In genomic region chr6:56049104-56049503, GRCm38 (mm10) we compare ENCODE assay signal across 8 mouse cellular contexts. TPM values are rescaled to one million over a fixed set of nuclear protein-coding genes. Genes with fewer than 3 reads are reported as not detected.
A peak's percentile ranks its signal among the peaks of the same experiment; 100 is the strongest.
DNase-seq lines count a peak whose midpoint lies in the region; ATAC-seq and TF ChIP-seq lines count a peak whose summit lies in the region.

No protein-coding gene starts in this region.

- H3K27me3 ChIP-seq in kidney, adult 2 months (replicated peaks; ENCODE audit: control insufficient read depth, insufficient read depth, low read length), result no peaks in the 10 kb centered on the region
- H3K27me3 ChIP-seq in kidney, embryonic 14.5 days (ENCODE audit: control insufficient read depth, insufficient read depth, low read length), result no peaks in the 10 kb centered on the region
- no peaks in the 10 kb centered on the region for H3K27me3 ChIP-seq in CH12.LX (replicated peaks)
- H3K27me3 ChIP-seq in forebrain, postnatal 0 days (ENCODE audit: insufficient read depth, low read length), result no peaks in the 10 kb centered on the region
- H3K27me3 ChIP-seq in midbrain, embryonic 15.5 days (replicated peaks), result no peaks in the 10 kb centered on the region

- no peaks in the 10 kb centered on the region for H3K4me1 ChIP-seq in kidney, adult 2 months (ENCODE audit: control insufficient read depth, insufficient read depth, low read length)
- H3K4me1 ChIP-seq in kidney, embryonic 14.5 days (ENCODE audit: control insufficient read depth, insufficient read depth, low read length), result no peaks in the 10 kb centered on the region
- H3K4me1 ChIP-seq in CH12.LX (ENCODE audit: control insufficient read depth in 1 of 2, insufficient read depth in 2 of 2), result peaks cover 2 to 9% of the 10 kb centered on the region in 2 experiments; a peak in 3 of 4 replicates
- no peaks in the 10 kb centered on the region for H3K4me1 ChIP-seq in forebrain, postnatal 0 days (ENCODE audit: insufficient read depth)
- peaks cover 3% of the 10 kb centered on the region; the same call in 1 of the 2 replicates for H3K4me1 ChIP-seq in midbrain, embryonic 15.5 days

- no peak for ATAC-seq in kidney, embryonic 14.5 days (ENCODE audit: low FRiP score, low TSS enrichment)
- ATAC-seq in forebrain, postnatal 0 days, result peak; percentile 85
- peak; percentile 78 for ATAC-seq in midbrain, embryonic 15.5 days (replicated peaks)

- dilution Hi-C loops in CH12.LX (cut with MboI; ENCODE audit: extremely low pct_ligation_motif_present, extremely low pct_unique_long_range_greater_than_20kb, low sequenced_read_pairs), result no loop called here

- no peak overlapping the region for H3K4me3 ChIP-seq in kidney, adult 2 months (ENCODE audit: insufficient read depth, low read depth, low read length)
- no peak overlapping the region for H3K4me3 ChIP-seq in kidney, embryonic 14.5 days (ENCODE audit: low read length)
- no peak overlapping the region for H3K4me3 ChIP-seq in CH12.LX (replicated peaks in 1 of 3; ENCODE audit: low read depth in 2 of 3, low read length in 2 of 3, poor library complexity in 1 of 3)
- H3K4me3 ChIP-seq in forebrain, postnatal 0 days (ENCODE audit: low read depth, low read length), result no peak overlapping the region
- no peak overlapping the region for H3K4me3 ChIP-seq in midbrain, embryonic 15.5 days

- TF ChIP-seq POLR2A in kidney, adult 2 months (IDR thresholded peaks at IDR 0.05; ENCODE audit: low read depth, low read length), result no peak
- TF ChIP-seq POLR2A in CH12.LX (IDR thresholded peaks at IDR 0.05; ENCODE audit: low read depth, low read length), result no peak
- TF ChIP-seq POLR2A in brain, embryonic 14.5 days (IDR thresholded peaks at IDR 0.05; ENCODE audit: borderline replicate concordance, extremely low read depth, insufficient read depth, insufficient read length, poor library complexity, severe bottlenecking), result no peak

- no peak for TF ChIP-seq EP300 in CH12.LX (IDR thresholded peaks at IDR 0.05; ENCODE audit: low read length)

- no peak for TF ChIP-seq CTCF in kidney, adult 2 months (conservative IDR thresholded peaks at IDR 0.05; ENCODE audit: insufficient read depth, insufficient read length, low read depth, low read length)
- TF ChIP-seq CTCF in CH12.LX (conservative IDR thresholded peaks at IDR 0.05 in 1 of 2, IDR thresholded peaks at IDR 0.05 in 1 of 2; ENCODE audit: low read depth in 2 of 2, low read length in 2 of 2), result peak; percentile 54 to 78
- peak; percentile 61; the same call in 1 of the 2 replicates for TF ChIP-seq CTCF in brain, embryonic 14.5 days (IDR thresholded peaks at IDR 0.05; ENCODE audit: borderline replicate concordance, extremely low read depth, insufficient read depth, insufficient read length)
- TF ChIP-seq CTCF in forebrain, postnatal 0 days (IDR thresholded peaks at IDR 0.05; ENCODE audit: low read depth), result peak; percentile 87

- H3K9ac ChIP-seq in kidney, embryonic 14.5 days (ENCODE audit: low read depth, low read length), result no peak overlapping the region
- H3K9ac ChIP-seq in CH12.LX (ENCODE audit: insufficient read depth, low read depth), result no peak overlapping the region
- no peak overlapping the region for H3K9ac ChIP-seq in forebrain, postnatal 0 days
- H3K9ac ChIP-seq in midbrain, embryonic 15.5 days, result no peak overlapping the region

- TF ChIP-seq RAD21 in CH12.LX (IDR thresholded peaks at IDR 0.05; ENCODE audit: low read depth, low read length), result peak; percentile 76

- H3K36me3 ChIP-seq in kidney, adult 2 months (ENCODE audit: control insufficient read depth, insufficient read depth, low read length), result no peaks in the 10 kb centered on the region
- no peaks in the 10 kb centered on the region for H3K36me3 ChIP-seq in kidney, embryonic 14.5 days (ENCODE audit: control insufficient read depth, insufficient read depth, low read length)
- no peaks in the 10 kb centered on the region for H3K36me3 ChIP-seq in CH12.LX (replicated peaks in 1 of 2; ENCODE audit: control insufficient read depth in 1 of 2, insufficient read depth in 1 of 2, low read length in 1 of 2)
- no peaks in the 10 kb centered on the region for H3K36me3 ChIP-seq in forebrain, postnatal 0 days (ENCODE audit: insufficient read depth)
- no peaks in the 10 kb centered on the region for H3K36me3 ChIP-seq in midbrain, embryonic 15.5 days (replicated peaks)

- no peak overlapping the region for H3K27ac ChIP-seq in kidney, adult 2 months (ENCODE audit: insufficient read depth, low read depth, low read length)
- H3K27ac ChIP-seq in kidney, embryonic 14.5 days (ENCODE audit: low read depth, low read length), result no peak overlapping the region
- no peak overlapping the region for H3K27ac ChIP-seq in CH12.LX (ENCODE audit: insufficient read depth, low read depth)
- 0 out of 2 replicates have a peak overlapping the region, but pooled peaks have one; percentile 21 for H3K27ac ChIP-seq in forebrain, postnatal 0 days (ENCODE audit: low read depth, low read length)
- no peak overlapping the region for H3K27ac ChIP-seq in midbrain, embryonic 15.5 days

- no peaks in the 10 kb centered on the region for H3K9me3 ChIP-seq in kidney, embryonic 14.5 days (ENCODE audit: control insufficient read depth, low read length)
- H3K9me3 ChIP-seq in CH12.LX (replicated peaks; ENCODE audit: low read length), result no peaks in the 10 kb centered on the region
- no peaks in the 10 kb centered on the region for H3K9me3 ChIP-seq in forebrain, postnatal 0 days (ENCODE audit: low read length)
- no peaks in the 10 kb centered on the region for H3K9me3 ChIP-seq in midbrain, embryonic 15.5 days

- H3K79me2 ChIP-seq in CH12.LX (replicated peaks; ENCODE audit: control insufficient read depth, extremely low read depth, insufficient read depth, poor library complexity, severe bottlenecking), result no peaks in the 10 kb centered on the region

- in situ Hi-C loops in CH12.LX (cut with MboI; ENCODE audit: low pct_ligation_motif_present, low pct_unique_long_range_greater_than_20kb, low sequenced_read_pairs), result no loop called here

- peak; percentile 25 for DNase-seq in kidney, adult 2 months
- DNase-seq in CH12.LX (ENCODE audit: extremely low read depth), result peak; percentile 42
- DNase-seq in brain, embryonic 14.5 days (ENCODE audit: low read depth), result peak; percentile 84
- DNase-seq in forebrain, postnatal 0 days, result peak; percentile 85
- no peak for DNase-seq in gastrocnemius, adult 8-10 months (ENCODE audit: low spot score in 2 of 2)
- DNase-seq in right cerebral cortex, postnatal 36 days (ENCODE audit: low spot score in 2 of 2), result no peak

- 29% methylated on average over 4 of the region's 4 CpGs for WGBS in kidney, adult 2 months
- WGBS in kidney, embryonic 14.5 days, result 38% methylated on average over 4 of the region's 4 CpGs
- 23% methylated on average over 4 of the region's 4 CpGs for WGBS in forebrain, postnatal 0 days
- 34% methylated on average over 4 of the region's 4 CpGs for WGBS in midbrain, embryonic 15.5 days

- H3K4me2 ChIP-seq in kidney, embryonic 14.5 days (replicated peaks; ENCODE audit: low read depth, low read length), result no peak overlapping the region
- H3K4me2 ChIP-seq in CH12.LX (ENCODE audit: insufficient read depth, low read depth, poor library complexity, severe bottlenecking), result peak overlapping the region; percentile 2; the same call in 1 of the 2 replicates
- H3K4me2 ChIP-seq in forebrain, postnatal 0 days (ENCODE audit: low read depth), result no peak overlapping the region
- H3K4me2 ChIP-seq in midbrain, embryonic 15.5 days, result no peak overlapping the region

TF ChIP-seq in CH12.LX, 34 proteins besides CTCF, POLR2A, EP300 and RAD21:
- no peak for TF ChIP-seq ELF1 (IDR thresholded peaks at IDR 0.05; ENCODE audit: low read depth, low read length)
- no peak for TF ChIP-seq MXI1 (IDR thresholded peaks at IDR 0.05; ENCODE audit: low read depth, low read length)
- TF ChIP-seq SMC3 (IDR thresholded peaks at IDR 0.05; ENCODE audit: low read depth, low read length), result peak; percentile 56
- TF ChIP-seq USF1 (IDR thresholded peaks at IDR 0.05; ENCODE audit: low read depth, low read length), result no peak
- no peak for TF ChIP-seq MAZ (IDR thresholded peaks at IDR 0.05; ENCODE audit: low read depth, low read length)
- no peak for TF ChIP-seq MEF2A (IDR thresholded peaks at IDR 0.05; ENCODE audit: borderline replicate concordance, low read depth, low read length)
- TF ChIP-seq ZKSCAN1 (IDR thresholded peaks at IDR 0.05; ENCODE audit: borderline replicate concordance, low read depth, low read length), result no peak
TF ChIP-seq in CH12.LX: peak in this region for 1.

RNA-seq across cellular contexts. Expression of gene Ppp1r17, which starts 31.8 kb away (rescaled TPM):
- not detected in 2 replicates for polyA plus RNA-seq in kidney, adult 2 months (2012; rRNA removed)
- polyA plus RNA-seq in kidney, embryonic 14.5 days (2014; fragmentation: Nextera tagmentation; extraction: Ambion mirVana), result not detected in 2 replicates
- total RNA-seq in CH12.LX (2012; rRNA removed) (not detected in 2 replicates), CH12.LX (2014; rRNA removed) (not detected in 2 replicates)
- polyA plus RNA-seq in CH12.LX (2012; ENCODE audit: insufficient read length, low read depth), result not detected in 2 replicates
- 2.7 and 3.1 TPM in 2 replicates for polyA plus RNA-seq in brain, embryonic 14.5 days (2012; rRNA removed)
- 1.2 and 2.4 TPM in 2 replicates for total RNA-seq in forebrain, postnatal 0 days (2014; rRNA removed)
- polyA plus RNA-seq in forebrain, postnatal 0 days (2015; fragmentation: Nextera tagmentation; extraction: Ambion mirVana), result 0.98 and 2.5 TPM in 2 replicates
- polyA plus RNA-seq in midbrain, embryonic 15.5 days (2015; fragmentation: Nextera tagmentation; extraction: Ambion mirVana), result 5.1 and 6.0 TPM in 2 replicates
- not detected for total RNA-seq in gastrocnemius, adult 8-10 months (2022)

Comparison
In these comparisons a context has a peak if more than half of its experiments do, and no peak if none do; other contexts are left out.
1. DNase-seq: peak in kidney, adult 2 months (single experiment), CH12.LX (single experiment), brain, embryonic 14.5 days (single experiment) and forebrain, postnatal 0 days (single experiment); none in gastrocnemius, adult 8-10 months (0 of 2) and right cerebral cortex, postnatal 36 days (0 of 2).